In genomic region chr4:108336765-108337164, GRCm38 (mm10) we compare ENCODE assay signal across 35 mouse cellular contexts. TPM values are rescaled to one million over a fixed set of nuclear protein-coding genes. Genes with fewer than 3 reads are reported as not detected.
"Had no signal": no experiment of that assay in that cellular context is flagged by ENCODE, and none has a peak within 500 bp of the region (broad histone marks: within the 10 kb centered on the region; RNA-seq: fewer than 3 reads in every experiment).

No protein-coding gene starts in this region.

- H3K4me2 ChIP-seq: heart, embryonic 12.5 days; hindbrain, embryonic 12.5 days; hindbrain, embryonic 14.5 days; intestine, embryonic 15.5 days; limb, embryonic 12.5 days; liver, embryonic 11.5 days; liver, embryonic 13.5 days; liver, embryonic 15.5 days had no signal

- H3K27ac ChIP-seq: heart, embryonic 10.5 days; hindbrain, embryonic 10.5 days; hindbrain, embryonic 12.5 days; hindbrain, embryonic 14.5 days; intestine, embryonic 15.5 days; limb, embryonic 10.5 days; limb, embryonic 12.5 days; liver, embryonic 13.5 days; liver, embryonic 15.5 days had no signal

- ATAC-seq: hindbrain, embryonic 16.5 days; inflammation-experienced regulatory T-cells, adult 6 months; intestine, embryonic 15.5 days; intestine, postnatal 0 days had no signal

- H3K9ac ChIP-seq: heart, embryonic 12.5 days; hindbrain, embryonic 12.5 days; hindbrain, embryonic 14.5 days; intestine, embryonic 15.5 days; limb, embryonic 12.5 days; liver, embryonic 13.5 days; liver, embryonic 15.5 days had no signal

- DNase-seq: gastrocnemius, postnatal 25 days; heart, adult 18-20 months; heart, postnatal 10 days; heart, postnatal 4 days; kidney, adult 18-20 months; kidney, adult 8-10 months; kidney, postnatal 10 days; kidney, postnatal 25 days; kidney, postnatal 4 days; layer of hippocampus, adult 9-11 months; liver, embryonic 13.5 days had no signal

- H3K4me3 ChIP-seq: heart, embryonic 10.5 days; heart, embryonic 12.5 days; hindbrain, embryonic 10.5 days; hindbrain, embryonic 12.5 days; intestine, embryonic 15.5 days; limb, embryonic 10.5 days; limb, embryonic 12.5 days; liver, embryonic 13.5 days; liver, embryonic 15.5 days had no signal

- H3K27me3 ChIP-seq: heart, embryonic 12.5 days; hindbrain, embryonic 12.5 days; intestine, embryonic 15.5 days; limb, embryonic 12.5 days; liver, embryonic 13.5 days; liver, embryonic 15.5 days had no signal

- H3K9me3 ChIP-seq: heart, embryonic 10.5 days; heart, embryonic 12.5 days; hindbrain, embryonic 10.5 days; hindbrain, embryonic 12.5 days; intestine, embryonic 15.5 days; limb, embryonic 10.5 days; limb, embryonic 12.5 days; liver, embryonic 13.5 days; liver, embryonic 15.5 days had no signal

RNA-seq across cellular contexts. Expression of gene Shisal2a, which starts 46.4 kb away (rescaled TPM):
- total RNA-seq: gastrocnemius, adult 18-20 months; gastrocnemius, adult 8-10 months; gastrocnemius, postnatal 25 days; gastrocnemius, postnatal 4 days; granulocyte monocyte progenitor cell, adult 5-6 weeks; heart, adult 18-20 months; heart, adult 8-10 months; heart, postnatal 10 days; heart, postnatal 25 days; layer of hippocampus, adult 8-10 months; layer of hippocampus, postnatal 14 days; left cerebral cortex, adult 8-10 months; left cerebral cortex, postnatal 10 days; left cerebral cortex, postnatal 36 days had no signal
- polyA plus RNA-seq: inflammation-experienced regulatory T-cells, adult 6 months had no signal
